Mouse (Mus musculus): ENCODE data around the gene Gnl2.

DNA sequence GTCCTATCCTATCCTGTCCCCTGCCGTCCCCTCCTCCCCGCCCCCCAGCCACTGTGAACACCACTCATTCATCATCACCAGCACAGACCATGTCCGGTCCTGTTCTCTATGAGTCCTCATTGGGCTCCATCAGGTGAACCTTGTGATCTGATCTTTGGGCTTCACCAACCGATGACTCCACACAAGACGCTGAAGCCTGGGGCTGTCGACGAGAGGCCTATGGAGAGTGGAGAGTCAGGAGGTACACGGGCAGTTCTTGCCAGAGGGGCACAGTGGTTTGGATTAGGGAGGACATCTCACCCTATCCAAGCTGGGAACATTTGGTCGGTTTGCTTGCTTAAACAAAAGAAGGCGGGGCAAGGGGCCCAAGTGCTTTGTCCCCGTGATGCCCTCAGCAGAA is 46.2 kb upstream of the Gnl2 start:
- TF ChIP-seq POLR2A (IDR thresholded peaks at IDR 0.05; ENCODE audit: control insufficient read depth, extremely low read depth, insufficient read depth, low read length, poor library complexity) = no peak
- no peak for TF ChIP-seq CTCF (IDR thresholded peaks at IDR 0.05; ENCODE audit: borderline replicate concordance, control insufficient read depth, extremely low read depth, insufficient read depth, low read length, poor library complexity)
